Mouse (Mus musculus): ENCODE data around the gene Plk5. TPM values are rescaled to one million over a fixed set of nuclear protein-coding genes. Genes with fewer than 3 reads are reported as not detected.

Gene Plk5
- total and polyA plus RNA-seq, 3 experiments, result 0.19 TPM; not detected in 1

GRCm38 (mm10) chr10:80347514-80347967 lies 8.7 kb upstream of the Plk5 start:
- H3K9ac ChIP-seq (ENCODE audit: control insufficient read depth, low read depth, low read length, poor library complexity, severe bottlenecking), result peak overlapping the region; percentile 66
- DNase-seq (ENCODE audit: low read depth, low spot score), result peak; percentile 55
- peak overlapping the region; percentile 6; the same call in 1 of the 2 replicates for H3K27ac ChIP-seq (ENCODE audit: control insufficient read depth, low read depth, low read length)
- no peaks in the 10 kb centered on the region for H3K27me3 ChIP-seq (ENCODE audit: control insufficient read depth in 1 of 2, insufficient read depth in 2 of 2, low read length in 2 of 2)
- peak overlapping the region; percentile 78 to 81 for H3K4me3 ChIP-seq (ENCODE audit: control insufficient read depth in 1 of 2, insufficient read depth in 1 of 2, low read depth in 2 of 2, low read length in 2 of 2)
- H3K9me3 ChIP-seq (replicated peaks; ENCODE audit: insufficient read depth, low read length), result no peaks in the 10 kb centered on the region
- TF ChIP-seq MAX (IDR thresholded peaks at IDR 0.05; ENCODE audit: low read length) (peak; percentile 42; the same call in 1 of the 2 replicates), MXI1 (IDR thresholded peaks at IDR 0.05; ENCODE audit: low read depth, low read length) (peak; percentile 67), CHD1 (IDR thresholded peaks at IDR 0.05; ENCODE audit: low read depth, low read length) (0 out of 2 replicates have a peak, but pooled peaks have one; percentile 55), ZC3H11A (IDR thresholded peaks at IDR 0.05; ENCODE audit: low read depth, low read length) (no peak)
- H3K79me2 ChIP-seq (ENCODE audit: control insufficient read depth, insufficient read depth, low read length, poor library complexity), result no peaks in the 10 kb centered on the region; the same call in 1 of the 2 replicates
- peaks cover 16 to 29% of the 10 kb centered on the region in 2 experiments for H3K4me1 ChIP-seq (ENCODE audit: control insufficient read depth in 1 of 2, insufficient read depth in 2 of 2, low read length in 2 of 2)
- peaks cover 0 to 19% of the 10 kb centered on the region in 2 experiments; a peak in 2 of 4 replicates for H3K36me3 ChIP-seq (ENCODE audit: control insufficient read depth in 1 of 2, insufficient read depth in 2 of 2, low read length in 2 of 2)

DNA sequence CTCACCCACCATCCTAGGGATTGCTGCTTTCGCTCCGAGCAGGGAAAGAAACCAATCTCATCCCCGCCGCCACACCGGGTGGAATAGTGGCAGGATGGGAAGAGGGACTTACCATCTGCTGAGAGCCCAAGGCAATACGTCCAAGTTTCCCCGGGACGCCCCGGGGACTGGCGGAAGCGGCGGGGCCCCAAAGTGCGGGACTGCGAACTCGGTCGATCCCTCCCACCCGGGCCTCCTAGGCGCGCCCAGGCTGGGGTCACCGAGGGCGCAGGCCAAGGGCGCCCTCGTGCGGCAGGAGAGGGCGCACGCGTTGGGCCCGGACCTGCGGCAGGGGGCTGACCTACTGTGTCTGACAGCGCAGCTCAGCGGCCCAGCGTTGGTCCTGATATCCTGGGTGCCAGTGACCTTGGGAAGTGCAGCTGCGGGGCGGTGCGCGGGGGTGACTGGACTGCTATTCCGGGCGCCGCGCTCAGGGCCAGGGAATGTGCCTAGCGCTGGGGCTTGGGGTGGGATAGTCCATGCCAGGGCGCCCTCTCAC lies 7.9 kb upstream of the Plk5 start, which contains the start of gene Adamtsl5:
TSS of gene Adamtsl5 (minus strand) at position 169 of the 538 bp plus-strand sequence.
- H3K27me3 ChIP-seq (ENCODE audit: control insufficient read depth in 1 of 2, insufficient read depth in 2 of 2, low read length in 2 of 2), result no peaks in the 10 kb centered on the region
- H3K4me1 ChIP-seq (ENCODE audit: control insufficient read depth in 1 of 2, insufficient read depth in 2 of 2, low read length in 2 of 2), result peaks cover 22 to 33% of the 10 kb centered on the region in 2 experiments
- TF ChIP-seq MXI1 (IDR thresholded peaks at IDR 0.05; ENCODE audit: low read depth, low read length), result 0 out of 2 replicates have a peak, but pooled peaks have one; percentile 29
- peak; percentile 50; the same call in 1 of the 2 replicates for TF ChIP-seq SIN3A (IDR thresholded peaks at IDR 0.05; ENCODE audit: low read length)
- TF ChIP-seq MAZ (IDR thresholded peaks at IDR 0.05; ENCODE audit: low read depth, low read length), result 0 out of 2 replicates have a peak, but pooled peaks have one; percentile 45
- TF ChIP-seq CTCF (IDR thresholded peaks at IDR 0.05 in 2 of 3, conservative IDR thresholded peaks at IDR 0.05 in 1 of 3; ENCODE audit: control insufficient read depth in 1 of 3, insufficient read depth in 1 of 3, low read depth in 2 of 3, low read length in 3 of 3, poor library complexity in 1 of 3, severe bottlenecking in 1 of 3), result peak; percentile 58 to 95 (median 92); a peak in 5 of 6 replicates
- no peak for TF ChIP-seq USF1 (IDR thresholded peaks at IDR 0.05; ENCODE audit: low read depth, low read length)
- peak; percentile 48 to 66; a peak in 2 of 4 replicates for TF ChIP-seq POLR2A (IDR thresholded peaks at IDR 0.05; ENCODE audit: control insufficient read depth in 1 of 2, insufficient read depth in 1 of 2, low read depth in 1 of 2, low read length in 2 of 2, poor library complexity in 1 of 2)
- TF ChIP-seq RAD21 (IDR thresholded peaks at IDR 0.05; ENCODE audit: low read depth, low read length), result peak; percentile 76
- no peak for TF ChIP-seq TAL1 (IDR thresholded peaks at IDR 0.05; ENCODE audit: low read length)
- 0 out of 2 replicates have a peak, but pooled peaks have one; percentile 37 for TF ChIP-seq TCF12 (IDR thresholded peaks at IDR 0.05; ENCODE audit: low read depth, low read length)
- peak; percentile 44; the same call in 1 of the 2 replicates for TF ChIP-seq ZC3H11A (IDR thresholded peaks at IDR 0.05; ENCODE audit: low read depth, low read length)
- peak; percentile 66 for TF ChIP-seq SMC3 (IDR thresholded peaks at IDR 0.05; ENCODE audit: low read depth, low read length)
- no peak for TF ChIP-seq ETS1 (IDR thresholded peaks at IDR 0.05; ENCODE audit: low read depth, low read length)
- no peaks in the 10 kb centered on the region; the same call in 1 of the 2 replicates for H3K79me2 ChIP-seq (ENCODE audit: control insufficient read depth, insufficient read depth, low read length, poor library complexity)
- H3K4me3 ChIP-seq (ENCODE audit: control insufficient read depth in 1 of 2, insufficient read depth in 1 of 2, low read depth in 2 of 2, low read length in 2 of 2), result peak within 1 kb of the TSS; percentile 78 to 81
- H3K9me3 ChIP-seq (replicated peaks; ENCODE audit: insufficient read depth, low read length), result no peaks in the 10 kb centered on the region
- DNase-seq (ENCODE audit: low read depth, low spot score), result peak; percentile 83
- H3K27ac ChIP-seq (ENCODE audit: control insufficient read depth, low read depth, low read length), result peak within 1 kb of the TSS; percentile 6; the same call in 1 of the 2 replicates
- H3K9ac ChIP-seq (ENCODE audit: control insufficient read depth, low read depth, low read length, poor library complexity, severe bottlenecking), result peak within 1 kb of the TSS; percentile 66
- H3K36me3 ChIP-seq (ENCODE audit: control insufficient read depth in 1 of 2, insufficient read depth in 2 of 2, low read length in 2 of 2), result peaks cover 0 to 23% of the 10 kb centered on the region in 2 experiments; a peak in 2 of 4 replicates
